Mouse (Mus musculus): ENCODE data around the gene Naa40. TPM values are rescaled to one million over a fixed set of nuclear protein-coding genes. Genes with fewer than 3 reads are reported as not detected.

Gene Naa40
- polyA plus RNA-seq, 1 experiment from 2014 or later: 77.8 TPM

DNA sequence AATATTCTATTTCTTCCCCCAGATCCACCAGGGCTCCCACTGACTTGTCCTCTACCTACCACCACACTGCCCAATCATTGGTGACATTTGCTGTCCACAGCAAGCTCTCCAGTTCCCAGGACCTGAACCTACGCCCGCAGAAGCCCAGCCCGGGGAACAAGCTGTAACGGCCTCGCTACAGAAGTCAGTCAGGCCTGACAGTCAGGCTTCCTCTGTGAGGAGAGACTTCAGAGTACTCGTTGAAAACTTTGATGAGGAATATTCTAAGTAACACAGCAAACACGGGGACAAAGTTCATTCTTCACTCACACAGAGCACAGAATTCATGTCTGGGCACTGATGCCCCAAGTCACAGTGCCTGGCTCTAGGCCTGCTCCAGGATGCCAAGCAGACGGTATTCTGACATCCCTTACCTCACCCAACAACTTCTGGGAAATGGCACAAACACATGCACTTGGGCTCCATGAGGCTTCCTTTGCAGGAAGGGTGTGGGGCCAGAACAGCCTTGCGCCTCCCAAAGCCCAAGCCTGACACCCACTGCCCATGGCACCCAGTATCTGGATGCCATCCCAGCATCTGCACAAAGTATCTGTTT lies 15.8 kb downstream of the Naa40 start:
- 82% methylated on average over 9 of the region's 9 CpGs for WGBS
- no peak overlapping the region for H3K4me2 ChIP-seq (ENCODE audit: low read length)

DNA sequence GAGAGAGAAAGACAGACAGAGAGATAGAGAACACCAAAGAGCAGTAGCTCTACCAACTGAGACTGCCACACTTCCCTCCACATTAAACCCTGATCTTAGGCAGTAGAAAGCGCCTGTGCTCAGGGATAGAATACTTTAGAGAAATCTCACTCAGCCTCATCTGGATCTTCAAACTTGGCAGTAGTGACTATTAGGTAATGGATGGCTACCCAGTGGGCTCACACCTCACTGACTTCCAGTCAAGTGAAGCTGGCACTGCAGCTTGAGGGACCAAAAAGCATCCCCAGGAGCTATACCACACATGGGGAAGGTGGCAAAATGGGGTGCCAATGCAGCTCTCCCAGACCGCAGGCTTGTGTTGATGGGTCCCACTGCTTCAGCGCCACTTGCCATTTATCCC lies 16.7 kb downstream of the Naa40 start:
- Histone ChIP-seq H3K4me3 (replicated peaks; ENCODE audit: low read depth, low read length) (no peak overlapping the region), H3K27ac (replicated peaks; ENCODE audit: low read depth, low read length) (no peak overlapping the region; the same call in 1 of the 2 replicates), H3K36me3 (ENCODE audit: control insufficient read depth, insufficient read depth, low read length) (peaks cover 41% of the 10 kb centered on the region), H3K4me1 (ENCODE audit: control insufficient read depth, insufficient read depth, low read length) (no peaks in the 10 kb centered on the region), H3K27me3 (ENCODE audit: control insufficient read depth, insufficient read depth, low read length) (no peaks in the 10 kb centered on the region), H3K9ac (replicated peaks; ENCODE audit: low read length) (no peak overlapping the region), H3K9me3 (ENCODE audit: control insufficient read depth, low read length) (no peaks in the 10 kb centered on the region), H3K4me2 (ENCODE audit: low read length) (no peak overlapping the region)
- 93% methylated on average over 3 of the region's 3 CpGs for WGBS
- DNase-seq: no peak
- no peak for ATAC-seq (ENCODE audit: low FRiP score, low TSS enrichment)

More for the DNA sequence above, 15.8 kb downstream of the Naa40 start:
- Histone ChIP-seq H3K4me1 (ENCODE audit: control insufficient read depth, insufficient read depth, low read length) (no peaks in the 10 kb centered on the region), H3K4me3 (replicated peaks; ENCODE audit: low read depth, low read length) (no peak overlapping the region), H3K36me3 (ENCODE audit: control insufficient read depth, insufficient read depth, low read length) (peaks cover 50% of the 10 kb centered on the region), H3K9ac (replicated peaks; ENCODE audit: low read length) (no peak overlapping the region), H3K27ac (replicated peaks; ENCODE audit: low read depth, low read length) (no peak overlapping the region), H3K9me3 (ENCODE audit: control insufficient read depth, low read length) (no peaks in the 10 kb centered on the region), H3K27me3 (ENCODE audit: control insufficient read depth, insufficient read depth, low read length) (no peaks in the 10 kb centered on the region)
- DNase-seq: no peak
- ATAC-seq (ENCODE audit: low FRiP score, low TSS enrichment): no peak

DNA sequence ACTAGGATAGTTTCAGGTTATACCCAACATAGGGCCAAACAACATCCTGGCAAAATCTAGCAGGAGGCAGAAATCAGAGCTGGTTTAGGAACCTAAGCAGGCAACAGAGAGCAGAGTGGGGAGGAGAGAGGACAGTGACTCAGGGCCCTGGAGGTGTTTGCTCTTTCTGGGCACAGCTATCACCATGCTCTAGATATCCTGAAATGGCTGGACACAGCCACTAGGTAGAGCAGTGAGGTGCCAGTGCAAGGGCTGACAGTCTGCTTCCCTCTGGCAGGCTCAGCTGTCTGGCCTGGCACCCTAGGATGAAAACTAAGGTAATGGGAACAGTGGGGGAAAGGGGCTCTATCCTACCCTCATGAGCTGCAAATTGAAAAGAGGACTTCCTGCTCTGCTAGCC lies 17.5 kb downstream of the Naa40 start:
- Histone ChIP-seq H3K27me3 (ENCODE audit: control insufficient read depth, insufficient read depth, low read length) (no peaks in the 10 kb centered on the region), H3K9ac (replicated peaks; ENCODE audit: low read length) (no peak overlapping the region), H3K4me3 (replicated peaks; ENCODE audit: low read depth, low read length) (no peak overlapping the region), H3K4me2 (ENCODE audit: low read length) (no peak overlapping the region), H3K27ac (replicated peaks; ENCODE audit: low read depth, low read length) (no peak overlapping the region), H3K9me3 (ENCODE audit: control insufficient read depth, low read length) (no peaks in the 10 kb centered on the region), H3K36me3 (ENCODE audit: control insufficient read depth, insufficient read depth, low read length) (peaks cover 35% of the 10 kb centered on the region), H3K4me1 (ENCODE audit: control insufficient read depth, insufficient read depth, low read length) (no peaks in the 10 kb centered on the region)
- no peak for ATAC-seq (ENCODE audit: low FRiP score, low TSS enrichment)
- DNase-seq: no peak

DNA sequence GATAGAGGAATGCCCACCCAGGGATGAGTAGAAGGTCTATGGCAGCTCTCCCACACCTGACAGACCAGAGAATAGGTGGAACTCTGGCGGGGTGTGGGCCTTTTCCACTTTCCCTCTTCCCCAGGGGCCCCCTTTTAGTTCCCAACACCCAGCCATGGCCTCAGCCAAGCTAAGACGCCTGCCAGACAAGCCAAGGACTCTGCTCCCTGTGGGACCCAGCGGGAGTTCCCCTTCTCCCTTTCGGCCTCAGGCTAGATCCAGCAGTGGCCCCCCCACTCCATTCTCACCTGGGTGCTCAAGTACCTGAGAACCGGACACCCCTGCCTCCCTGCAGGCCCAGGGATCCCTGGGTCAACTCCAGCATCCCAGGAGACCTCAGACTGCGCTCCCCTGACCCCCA lies 18.8 kb downstream of the Naa40 start:
- ATAC-seq (ENCODE audit: low FRiP score, low TSS enrichment) (no peak), DNase-seq (no peak)
- Histone ChIP-seq H3K4me1 (ENCODE audit: control insufficient read depth, insufficient read depth, low read length) (no peaks in the 10 kb centered on the region), H3K9me3 (ENCODE audit: control insufficient read depth, low read length) (no peaks in the 10 kb centered on the region), H3K9ac (replicated peaks; ENCODE audit: low read length) (no peak overlapping the region), H3K36me3 (ENCODE audit: control insufficient read depth, insufficient read depth, low read length) (peaks cover 22% of the 10 kb centered on the region), H3K27me3 (ENCODE audit: control insufficient read depth, insufficient read depth, low read length) (no peaks in the 10 kb centered on the region), H3K4me3 (replicated peaks; ENCODE audit: low read depth, low read length) (no peak overlapping the region), H3K27ac (replicated peaks; ENCODE audit: low read depth, low read length) (no peak overlapping the region), H3K4me2 (ENCODE audit: low read length) (no peak overlapping the region)
- 89% methylated on average over 6 of the region's 6 CpGs for WGBS

DNA sequence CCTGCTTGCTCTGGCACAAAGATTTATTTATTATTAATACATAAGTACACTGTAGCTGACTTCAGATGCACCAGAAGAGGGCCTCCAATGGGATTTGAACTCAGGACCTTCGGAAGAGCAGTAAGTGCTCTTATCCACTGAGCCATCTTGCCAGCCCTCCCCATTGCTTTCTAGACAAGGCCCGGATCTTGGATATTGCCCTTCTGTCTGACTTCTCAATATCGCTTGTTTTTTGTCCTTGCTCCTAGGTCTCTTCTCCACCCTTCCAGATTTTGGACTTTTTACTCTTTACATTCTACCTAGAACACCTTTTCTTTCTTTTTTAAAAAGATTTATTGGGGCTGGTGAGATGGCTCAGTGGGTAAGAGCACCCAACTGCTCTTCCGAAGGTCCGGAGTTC lies 22.2 kb downstream of the Naa40 start:
- 94% methylated on average over 5 of the region's 5 CpGs for WGBS
- DNase-seq: no peak
- no peaks in the 10 kb centered on the region for H3K9me3 ChIP-seq (ENCODE audit: control insufficient read depth, low read length)
- no peak overlapping the region for H3K4me3 ChIP-seq (replicated peaks; ENCODE audit: low read depth, low read length)
- no peaks in the 10 kb centered on the region for H3K27me3 ChIP-seq (ENCODE audit: control insufficient read depth, insufficient read depth, low read length)
- peaks cover 17% of the 10 kb centered on the region for H3K36me3 ChIP-seq (ENCODE audit: control insufficient read depth, insufficient read depth, low read length)
- H3K27ac ChIP-seq (replicated peaks; ENCODE audit: low read depth, low read length): no peak overlapping the region
- H3K9ac ChIP-seq (replicated peaks; ENCODE audit: low read length): no peak overlapping the region
- peaks cover 8% of the 10 kb centered on the region for H3K4me1 ChIP-seq (ENCODE audit: control insufficient read depth, insufficient read depth, low read length)
- no peak for ATAC-seq (ENCODE audit: low FRiP score, low TSS enrichment)
- H3K4me2 ChIP-seq (ENCODE audit: low read length): no peak overlapping the region

DNA sequence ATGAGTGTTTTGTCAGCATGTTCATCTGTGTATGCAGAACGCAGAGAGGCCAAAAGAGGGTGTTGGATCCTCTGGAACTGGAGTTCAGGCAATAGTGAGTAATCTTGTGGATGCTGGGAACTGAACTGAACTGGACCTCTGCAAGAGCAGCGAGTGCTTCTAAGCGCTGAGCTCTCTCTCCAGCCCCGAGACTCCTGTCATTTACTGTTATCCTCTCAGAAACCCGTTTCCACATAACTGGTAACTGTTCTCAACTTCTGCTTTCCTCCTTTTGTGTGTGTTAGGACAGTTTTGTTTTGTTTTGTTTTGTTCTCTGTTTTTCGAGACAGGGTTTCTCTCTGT lies 23.1 kb downstream of the Naa40 start:
- no peaks in the 10 kb centered on the region for H3K27me3 ChIP-seq (ENCODE audit: control insufficient read depth, insufficient read depth, low read length)
- ATAC-seq (ENCODE audit: low FRiP score, low TSS enrichment): no peak; the same call in 1 of the 2 replicates
- no peaks in the 10 kb centered on the region for H3K9me3 ChIP-seq (ENCODE audit: control insufficient read depth, low read length)
- WGBS: 11% methylated on average over 6 of the region's 6 CpGs
- H3K4me2 ChIP-seq (ENCODE audit: low read length): peak overlapping the region; percentile 88
- no peak overlapping the region for H3K9ac ChIP-seq (replicated peaks; ENCODE audit: low read length)
- peak overlapping the region; percentile 85 for H3K4me3 ChIP-seq (replicated peaks; ENCODE audit: low read depth, low read length)
- H3K36me3 ChIP-seq (ENCODE audit: control insufficient read depth, insufficient read depth, low read length): peaks cover 18% of the 10 kb centered on the region
- H3K27ac ChIP-seq (replicated peaks; ENCODE audit: low read depth, low read length): peak overlapping the region; percentile 33; the same call in 1 of the 2 replicates
- peaks cover 8% of the 10 kb centered on the region for H3K4me1 ChIP-seq (ENCODE audit: control insufficient read depth, insufficient read depth, low read length)
- DNase-seq: no peak

DNA sequence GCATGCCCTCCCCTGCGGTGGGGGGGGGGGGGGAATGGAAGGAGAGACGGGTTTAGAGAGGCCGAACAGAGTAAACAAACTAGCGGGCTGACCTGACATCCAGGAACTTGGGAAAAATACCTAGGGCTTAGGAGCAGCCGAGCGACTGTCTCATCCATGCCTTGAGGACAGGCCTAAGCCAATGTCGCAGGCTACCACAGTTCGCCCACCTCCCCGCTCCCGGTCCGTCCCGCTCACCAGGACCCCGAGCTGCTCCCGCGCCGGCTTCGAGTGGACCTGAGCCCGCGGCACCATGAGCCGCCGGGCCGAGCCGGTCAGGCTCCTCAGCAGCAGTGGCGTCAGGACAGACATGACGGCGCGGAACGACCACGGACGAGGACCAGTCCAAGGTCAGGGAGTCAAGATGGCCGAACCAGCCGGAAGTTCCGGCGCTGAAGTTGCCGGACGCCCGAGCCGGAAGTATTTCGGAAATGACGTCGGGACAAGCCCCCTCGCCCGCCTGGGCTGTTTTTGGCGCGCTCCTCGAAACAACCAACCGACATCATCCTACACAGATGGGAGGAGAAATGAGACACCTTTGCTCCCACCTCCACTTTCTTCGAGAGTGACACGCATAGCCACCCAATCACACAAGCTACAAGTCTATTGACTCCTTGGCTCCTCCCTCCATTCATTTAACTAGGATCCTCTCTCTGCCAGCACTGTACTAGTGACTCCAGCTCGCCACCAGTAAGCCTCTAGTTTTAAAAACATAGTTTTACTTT lies 23.6 kb downstream of the Naa40 start, which contains the start of gene Cox8a:
Cox8a (minus strand) TSS at position 455 of the 764 bp plus-strand sequence.
- DNase-seq (peak; percentile 97), ATAC-seq (ENCODE audit: low FRiP score, low TSS enrichment) (peak; percentile 97)

DNA sequence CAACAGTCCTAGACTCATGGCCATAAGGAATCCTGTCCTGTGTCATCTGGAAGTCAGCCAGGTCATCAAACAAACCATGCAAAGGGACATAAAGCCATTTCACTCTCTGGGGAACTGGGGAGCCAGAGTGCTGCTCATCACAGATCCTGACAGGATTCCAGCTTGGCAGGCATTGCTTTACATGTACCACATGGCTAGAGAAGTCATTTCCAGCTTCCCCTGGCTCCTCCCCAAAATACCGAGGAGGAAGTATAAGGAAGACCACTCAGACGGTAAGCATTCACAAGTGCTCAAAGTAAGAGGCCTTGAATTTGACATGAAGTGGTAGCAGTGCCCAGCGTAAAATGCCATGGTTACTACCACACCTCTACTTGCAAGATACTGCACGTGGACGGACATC lies 26.5 kb downstream of the Naa40 start:
- Histone ChIP-seq H3K27ac (replicated peaks; ENCODE audit: low read depth, low read length) (no peak overlapping the region), H3K36me3 (ENCODE audit: control insufficient read depth, insufficient read depth, low read length) (peaks cover 26% of the 10 kb centered on the region), H3K9me3 (ENCODE audit: control insufficient read depth, low read length) (no peaks in the 10 kb centered on the region), H3K4me2 (ENCODE audit: low read length) (no peak overlapping the region), H3K4me1 (ENCODE audit: control insufficient read depth, insufficient read depth, low read length) (peaks cover 8% of the 10 kb centered on the region), H3K4me3 (replicated peaks; ENCODE audit: low read depth, low read length) (no peak overlapping the region), H3K27me3 (ENCODE audit: control insufficient read depth, insufficient read depth, low read length) (no peaks in the 10 kb centered on the region), H3K9ac (replicated peaks; ENCODE audit: low read length) (no peak overlapping the region)
- no peak for ATAC-seq (ENCODE audit: low FRiP score, low TSS enrichment)
- 93% methylated on average over 5 of the region's 5 CpGs for WGBS
- DNase-seq: no peak

More for the DNA sequence above, 23.6 kb downstream of the Naa40 start, which contains the start of gene Cox8a:
- Histone ChIP-seq H3K36me3 (ENCODE audit: control insufficient read depth, insufficient read depth, low read length) (peaks cover 18% of the 10 kb centered on the region), H3K9ac (replicated peaks; ENCODE audit: low read length) (peak within 1 kb of the TSS; percentile 72), H3K4me1 (ENCODE audit: control insufficient read depth, insufficient read depth, low read length) (peaks cover 8% of the 10 kb centered on the region), H3K4me3 (replicated peaks; ENCODE audit: low read depth, low read length) (peak within 1 kb of the TSS; percentile 85), H3K4me2 (ENCODE audit: low read length) (peak within 1 kb of the TSS; percentile 88), H3K9me3 (ENCODE audit: control insufficient read depth, low read length) (no peaks in the 10 kb centered on the region), H3K27ac (replicated peaks; ENCODE audit: low read depth, low read length) (peak within 1 kb of the TSS; percentile 86), H3K27me3 (ENCODE audit: control insufficient read depth, insufficient read depth, low read length) (no peaks in the 10 kb centered on the region)
- under 1% methylated on average over 50 of the region's 50 CpGs for WGBS

DNA sequence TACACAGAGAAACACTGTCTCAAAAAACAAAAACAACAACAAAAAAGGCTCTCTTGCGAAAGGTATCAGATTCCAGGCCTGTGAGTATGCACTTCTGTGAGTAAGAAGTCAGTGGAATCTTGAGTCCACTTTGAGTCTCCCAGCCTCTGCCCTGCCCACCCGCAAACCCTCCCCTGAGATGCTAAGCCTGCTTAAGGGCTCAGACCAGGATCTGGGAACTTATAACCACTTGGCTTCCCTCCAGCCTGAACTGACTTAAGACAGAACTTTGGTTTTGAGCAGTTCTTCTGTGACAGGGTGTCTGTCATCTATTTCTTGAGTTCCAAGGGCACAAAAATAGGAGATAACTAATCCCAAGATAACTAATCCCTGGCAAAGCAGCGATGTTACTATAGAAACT lies 28.0 kb downstream of the Naa40 start:
- 91% methylated on average over 3 of the region's 3 CpGs for WGBS
- peaks cover 8% of the 10 kb centered on the region for H3K4me1 ChIP-seq (ENCODE audit: control insufficient read depth, insufficient read depth, low read length)
- no peak overlapping the region for H3K27ac ChIP-seq (replicated peaks; ENCODE audit: low read depth, low read length)
- ATAC-seq (ENCODE audit: low FRiP score, low TSS enrichment) (no peak), DNase-seq (no peak)
- H3K9ac ChIP-seq (replicated peaks; ENCODE audit: low read length): no peak overlapping the region
- no peaks in the 10 kb centered on the region for H3K27me3 ChIP-seq (ENCODE audit: control insufficient read depth, insufficient read depth, low read length)
- H3K4me3 ChIP-seq (replicated peaks; ENCODE audit: low read depth, low read length): no peak overlapping the region
- H3K4me2 ChIP-seq (ENCODE audit: low read length): no peak overlapping the region
- peaks cover 26% of the 10 kb centered on the region for H3K36me3 ChIP-seq (ENCODE audit: control insufficient read depth, insufficient read depth, low read length)
- no peaks in the 10 kb centered on the region for H3K9me3 ChIP-seq (ENCODE audit: control insufficient read depth, low read length)
